Mouse (Mus musculus) kidney, adult 2 months (tissue): ENCODE measurements around the gene Cfap73.

Source experiments
- CTCF ChIP-seq: fragments of 200-500 bp; conservative IDR thresholded peaks from 2 replicates; pipeline ENCODE4 v1.5.1; 2011; ENCODE audit warnings: low read depth, mild to moderate bottlenecking, control low read depth, low read length, moderate library complexity, mixed read lengths; ENCODE audit not compliant: insufficient read depth, insufficient read length
- POLR2A ChIP-seq: fragments of 200-500 bp; IDR thresholded peaks from one replicate; pipeline ENCODE4 v1.6.1; 2011; ENCODE audit warnings: low read depth, low read length, control low read depth

DNA sequence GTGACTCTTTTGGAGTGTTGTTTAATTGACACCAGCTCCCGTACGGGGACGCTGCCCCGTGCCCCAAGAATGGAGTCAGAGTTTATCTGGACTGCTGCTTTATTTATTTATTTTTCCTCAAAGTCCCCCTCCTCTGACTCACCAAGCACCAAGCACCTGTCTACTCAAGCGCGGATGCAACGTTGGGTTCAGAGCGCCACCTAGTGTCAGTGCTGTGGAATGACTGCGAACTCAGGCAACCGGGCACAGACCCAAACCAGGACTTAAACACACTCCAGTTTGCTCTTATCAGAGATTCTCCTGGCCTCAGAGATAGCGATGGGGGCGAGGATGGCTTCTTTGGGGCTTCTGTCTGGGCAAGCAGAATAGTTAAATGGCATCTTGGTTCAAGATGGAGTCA lies 39.6 kb upstream of the Cfap73 start:
- TF ChIP-seq POLR2A (no peak), CTCF (peak; percentile 97)
